Mouse (Mus musculus) neural tube, embryonic 11.5 days (tissue): ENCODE data around the gene Mab21l3. TPM values are rescaled to one million over a fixed set of nuclear protein-coding genes. Genes with fewer than 3 reads are reported as not detected.

Source experiments
- ATAC-seq: fragments of 200-750 bp; cut with Nextera tagmentation; 2 replicates; pipeline ENCODE4 v1.8.0; 2017; ENCODE audit warnings: moderate number of reproducible peaks, mild to moderate bottlenecking, moderate TSS enrichment, moderate library complexity; ENCODE audit not compliant: insufficient read depth, low FRiP score, low TSS enrichment
- DNase-seq: peaks from one replicate; pipeline ENCODE4 v3.0.0-alpha.2; 2015; ENCODE audit warnings: low spot score
- H3K27ac ChIP-seq: fragments of 300-500 bp; sonication (generic); 2 replicates; pipeline ENCODE4 v1.5.1; 2014; ENCODE audit warnings: low read depth, mild to moderate bottlenecking, low read length
- H3K27me3 ChIP-seq: fragments of 300-500 bp; sonication (generic); 2 replicates; pipeline ENCODE4 v1.6.1; 2014; ENCODE audit warnings: mild to moderate bottlenecking, low read length, mixed read lengths; ENCODE audit not compliant: control insufficient read depth, insufficient read depth
- H3K36me3 ChIP-seq: fragments of 300-500 bp; sonication (generic); 2 replicates; pipeline ENCODE4 v1.6.1; 2014; ENCODE audit warnings: mild to moderate bottlenecking, low read length, moderate library complexity, mixed read lengths; ENCODE audit not compliant: control insufficient read depth, insufficient read depth
- H3K4me1 ChIP-seq: fragments of 300-500 bp; sonication (generic); 2 replicates; pipeline ENCODE4 v1.6.1; 2014; ENCODE audit warnings: low read length, mixed read lengths; ENCODE audit not compliant: control insufficient read depth, insufficient read depth
- H3K4me2 ChIP-seq: fragments of 300-500 bp; sonication (generic); 2 replicates; pipeline ENCODE4 v1.6.1; 2014; ENCODE audit warnings: low read depth, mild to moderate bottlenecking, moderate library complexity
- H3K4me3 ChIP-seq: fragments of 300-500 bp; sonication (generic); 2 replicates; pipeline ENCODE4 v1.5.1; 2014; ENCODE audit warnings: low read depth, low read length
- H3K9ac ChIP-seq: fragments of 300-500 bp; sonication (generic); 2 replicates; pipeline ENCODE4 v1.6.1; 2014; ENCODE audit warnings: mild to moderate bottlenecking, low read length
- H3K9me3 ChIP-seq: fragments of 300-500 bp; sonication (generic); 2 replicates; pipeline ENCODE4 v1.6.1; 2016; ENCODE audit warnings: low read length; ENCODE audit not compliant: control insufficient read depth
- WGBS: fragments of 180-500 bp; shearing (Covaris S2); extraction: QIAGEN DNeasy Blood & Tissue Kit; methylation state at CpG from one replicate; pipeline ENCODE4 v1.1.7; 2014; 5-methylcytosine and 5-hydroxymethylcytosine counted together
- polyA plus RNA-seq: library from polyadenylated mRNA; unstranded; fragments of >200 nt; fragmentation: Nextera tagmentation; extraction: Ambion mirVana; gene quantifications from 2 replicates; pipeline ENCODE4 v1.2.1, GENCODE M21; 2014

Mab21l3 gene
- polyA plus RNA-seq, 1 experiment from 2014 or later: 0.76 TPM

- no peaks in the 10 kb centered on the region for H3K36me3 ChIP-seq
- no peak overlapping the region for H3K9ac ChIP-seq
- peak overlapping the region; percentile 24; the same call in 1 of the 2 replicates for H3K27ac ChIP-seq
- peaks cover 14% of the 10 kb centered on the region; the same call in 1 of the 2 replicates for H3K4me1 ChIP-seq
- DNase-seq (peak; percentile 30), ATAC-seq (peak; percentile 53; the same call in 1 of the 2 replicates)
- no peaks in the 10 kb centered on the region for H3K9me3 ChIP-seq
- 24% methylated on average over 5 of the region's 5 CpGs for WGBS
- H3K4me2 ChIP-seq: no peak overlapping the region
- no peak overlapping the region for H3K4me3 ChIP-seq
- no peaks in the 10 kb centered on the region for H3K27me3 ChIP-seq
Measured at GRCm38 (mm10) chr3:101878136-101878535, 29.4 kb upstream of the Mab21l3 start.

GRCm38 (mm10) chr3:101876459-101877285, 27.9 kb upstream of the Mab21l3 start:
- WGBS: 68% methylated on average over 7 of the region's 7 CpGs
- Histone ChIP-seq H3K27ac (no peak overlapping the region), H3K9ac (no peak overlapping the region), H3K9me3 (no peaks in the 10 kb centered on the region), H3K36me3 (no peaks in the 10 kb centered on the region; the same call in 1 of the 2 replicates), H3K4me1 (peaks cover 14% of the 10 kb centered on the region; the same call in 1 of the 2 replicates), H3K4me3 (no peak overlapping the region), H3K27me3 (no peaks in the 10 kb centered on the region), H3K4me2 (no peak overlapping the region)
- ATAC-seq (no peak), DNase-seq (no peak)

GRCm38 (mm10) chr3:101875258-101875920, 26.6 kb upstream of the Mab21l3 start:
- Histone ChIP-seq H3K9me3 (no peaks in the 10 kb centered on the region), H3K36me3 (no peaks in the 10 kb centered on the region; the same call in 1 of the 2 replicates), H3K27me3 (no peaks in the 10 kb centered on the region), H3K9ac (no peak overlapping the region), H3K27ac (0 out of 2 replicates have a peak overlapping the region, but pooled peaks have one; percentile 14), H3K4me1 (peaks cover 14% of the 10 kb centered on the region; the same call in 1 of the 2 replicates), H3K4me3 (no peak overlapping the region), H3K4me2 (no peak overlapping the region)
- DNase-seq (no peak), ATAC-seq (no peak)
- WGBS: 59% methylated on average over 10 of the region's 10 CpGs

GRCm38 (mm10) chr3:101873061-101873675, 24.4 kb upstream of the Mab21l3 start:
- WGBS: 77% methylated on average over 7 of the region's 7 CpGs
- Histone ChIP-seq H3K9ac (no peak overlapping the region), H3K4me1 (peaks cover 11% of the 10 kb centered on the region; the same call in 1 of the 2 replicates), H3K9me3 (no peaks in the 10 kb centered on the region), H3K36me3 (no peaks in the 10 kb centered on the region; the same call in 1 of the 2 replicates), H3K4me2 (no peak overlapping the region), H3K4me3 (no peak overlapping the region), H3K27ac (no peak overlapping the region), H3K27me3 (no peaks in the 10 kb centered on the region)
- ATAC-seq (no peak), DNase-seq (no peak)

- no peaks in the 10 kb centered on the region; the same call in 1 of the 2 replicates for H3K36me3 ChIP-seq
- H3K4me3 ChIP-seq: no peak overlapping the region
- H3K9me3 ChIP-seq: no peaks in the 10 kb centered on the region
- 89% methylated on average over 9 of the region's 9 CpGs for WGBS
- DNase-seq (no peak), ATAC-seq (no peak)
- H3K9ac ChIP-seq: no peak overlapping the region
- no peaks in the 10 kb centered on the region for H3K27me3 ChIP-seq
- H3K27ac ChIP-seq: no peak overlapping the region
- H3K4me2 ChIP-seq: no peak overlapping the region
- peaks cover 11% of the 10 kb centered on the region; the same call in 1 of the 2 replicates for H3K4me1 ChIP-seq
Measured at GRCm38 (mm10) chr3:101871951-101872350, 23.2 kb upstream of the Mab21l3 start.

GRCm38 (mm10) chr3:101867001-101867421, 18.3 kb upstream of the Mab21l3 start:
- peaks cover 2% of the 10 kb centered on the region; the same call in 1 of the 2 replicates for H3K36me3 ChIP-seq
- H3K27me3 ChIP-seq: no peaks in the 10 kb centered on the region
- H3K27ac ChIP-seq: no peak overlapping the region
- no peaks in the 10 kb centered on the region for H3K9me3 ChIP-seq
- no peak for DNase-seq
- no peak overlapping the region for H3K4me3 ChIP-seq
- WGBS: 77% methylated on average over 4 of the region's 4 CpGs
- no peak for ATAC-seq
- H3K4me2 ChIP-seq: no peak overlapping the region
- H3K9ac ChIP-seq: no peak overlapping the region
- H3K4me1 ChIP-seq: no peaks in the 10 kb centered on the region

- WGBS: 82% methylated on average over 3 of the region's 3 CpGs
- Histone ChIP-seq H3K36me3 (peaks cover 2% of the 10 kb centered on the region; the same call in 1 of the 2 replicates), H3K9ac (no peak overlapping the region), H3K4me1 (no peaks in the 10 kb centered on the region), H3K9me3 (no peaks in the 10 kb centered on the region), H3K4me3 (no peak overlapping the region), H3K27me3 (no peaks in the 10 kb centered on the region), H3K27ac (no peak overlapping the region), H3K4me2 (no peak overlapping the region)
- ATAC-seq (no peak), DNase-seq (no peak)
Measured at GRCm38 (mm10) chr3:101861856-101862255, 13.1 kb upstream of the Mab21l3 start.

- H3K4me2 ChIP-seq: no peak overlapping the region
- no peak overlapping the region for H3K9ac ChIP-seq
- no peak for DNase-seq
- no peaks in the 10 kb centered on the region for H3K4me1 ChIP-seq
- WGBS: 77% methylated on average over 7 of the region's 7 CpGs
- ATAC-seq: no peak
- H3K9me3 ChIP-seq: no peaks in the 10 kb centered on the region
- peaks cover 2% of the 10 kb centered on the region; the same call in 1 of the 2 replicates for H3K36me3 ChIP-seq
- no peaks in the 10 kb centered on the region for H3K27me3 ChIP-seq
- no peak overlapping the region for H3K4me3 ChIP-seq
- no peak overlapping the region for H3K27ac ChIP-seq
Measured at GRCm38 (mm10) chr3:101860151-101860550, 11.4 kb upstream of the Mab21l3 start.
